Mouse (Mus musculus): Measurements from ENCODE around the gene Vars2. TPM values are rescaled to one million over a fixed set of nuclear protein-coding genes. Genes with fewer than 3 reads are reported as not detected.

Gene Vars2
- polyA plus RNA-seq, 1 experiment = 13.7 TPM

GRCm38 (mm10) chr17:35696691-35697090 lies 29.3 kb upstream of the Vars2 start:
- H3K4me2 ChIP-seq (ENCODE audit: low read depth) = peak overlapping the region; percentile 89
- H3K4me3 ChIP-seq = peak overlapping the region; percentile 52
- no peak for TF ChIP-seq E2F4 (IDR thresholded peaks at IDR 0.05; ENCODE audit: insufficient read depth)
- TF ChIP-seq MAX (IDR thresholded peaks at IDR 0.05; ENCODE audit: low read depth) = no peak
- TF ChIP-seq POLR2A (IDR thresholded peaks at IDR 0.05; ENCODE audit: insufficient read length, low read depth) = no peak
- no peak for TF ChIP-seq TCF3 (IDR thresholded peaks at IDR 0.05; ENCODE audit: insufficient read length, low read depth)
- no peak for TF ChIP-seq SRF (IDR thresholded peaks at IDR 0.05; ENCODE audit: control insufficient read depth, insufficient read length, low read depth)
- no peak for TF ChIP-seq MYOD1 (IDR thresholded peaks at IDR 0.05; ENCODE audit: control insufficient read depth in 1 of 3, insufficient read length in 2 of 3, low read depth in 2 of 3)
- TF ChIP-seq MYOG (IDR thresholded peaks at IDR 0.05; ENCODE audit: control insufficient read depth in 1 of 3, insufficient read depth in 1 of 3, insufficient read length in 2 of 3, low read depth in 2 of 3) = no peak
- no peak for TF ChIP-seq REST (IDR thresholded peaks at IDR 0.05; ENCODE audit: insufficient read depth, insufficient read length)
- TF ChIP-seq TCF12 (IDR thresholded peaks at IDR 0.05; ENCODE audit: insufficient read depth, poor library complexity, severe bottlenecking) = no peak
- TF ChIP-seq USF1 (IDR thresholded peaks at IDR 0.05; ENCODE audit: low read depth) = no peak
- TF ChIP-seq POLR2AphosphoS2 (IDR thresholded peaks at IDR 0.05; ENCODE audit: insufficient read length, low read depth) = no peak
- no peak for TF ChIP-seq CEBPB (IDR thresholded peaks at IDR 0.05; ENCODE audit: insufficient read depth, poor library complexity, severe bottlenecking)
- no peaks in the 10 kb centered on the region for H3K27me3 ChIP-seq (ENCODE audit: control insufficient read depth, insufficient read depth, insufficient read length)
- H3K79me2 ChIP-seq (ENCODE audit: control insufficient read depth, insufficient read depth) = peaks cover 55% of the 10 kb centered on the region
- peaks cover 12% of the 10 kb centered on the region for H3K36me3 ChIP-seq (ENCODE audit: control insufficient read depth, insufficient read depth)
- H3ac ChIP-seq (ENCODE audit: control insufficient read depth, insufficient read length) = no peak overlapping the region

GRCm38 (mm10) chr17:35695289-35695688 lies 27.9 kb upstream of the Vars2 start:
- Histone ChIP-seq H3K4me2 (ENCODE audit: low read depth) (no peak overlapping the region), H3K79me2 (ENCODE audit: control insufficient read depth, insufficient read depth) (peaks cover 55% of the 10 kb centered on the region), H3ac (ENCODE audit: control insufficient read depth, insufficient read length) (no peak overlapping the region), H3K4me3 (no peak overlapping the region), H3K36me3 (ENCODE audit: control insufficient read depth, insufficient read depth) (peaks cover 14% of the 10 kb centered on the region), H3K27me3 (ENCODE audit: control insufficient read depth, insufficient read depth, insufficient read length) (no peaks in the 10 kb centered on the region)
- no peak for TF ChIP-seq TCF3 (IDR thresholded peaks at IDR 0.05; ENCODE audit: insufficient read length, low read depth)
- TF ChIP-seq POLR2AphosphoS2 (IDR thresholded peaks at IDR 0.05; ENCODE audit: insufficient read length, low read depth) = no peak

GRCm38 (mm10) chr17:35693906-35694305 lies 26.5 kb upstream of the Vars2 start:
- no peak for TF ChIP-seq REST (IDR thresholded peaks at IDR 0.05; ENCODE audit: insufficient read depth, insufficient read length)
- no peak for TF ChIP-seq POLR2A (IDR thresholded peaks at IDR 0.05; ENCODE audit: insufficient read length, low read depth)
- TF ChIP-seq MYOG (IDR thresholded peaks at IDR 0.05; ENCODE audit: control insufficient read depth in 1 of 3, insufficient read depth in 1 of 3, insufficient read length in 2 of 3, low read depth in 2 of 3) = no peak
- TF ChIP-seq TCF3 (IDR thresholded peaks at IDR 0.05; ENCODE audit: insufficient read length, low read depth) = no peak
- no peak for TF ChIP-seq E2F4 (IDR thresholded peaks at IDR 0.05; ENCODE audit: insufficient read depth)
- TF ChIP-seq SRF (IDR thresholded peaks at IDR 0.05; ENCODE audit: control insufficient read depth, insufficient read length, low read depth) = no peak
- no peak for TF ChIP-seq USF1 (IDR thresholded peaks at IDR 0.05; ENCODE audit: low read depth)
- no peak for TF ChIP-seq MYOD1 (IDR thresholded peaks at IDR 0.05; ENCODE audit: control insufficient read depth in 1 of 3, insufficient read length in 2 of 3, low read depth in 2 of 3)
- no peak for TF ChIP-seq POLR2AphosphoS2 (IDR thresholded peaks at IDR 0.05; ENCODE audit: insufficient read length, low read depth)
- TF ChIP-seq CEBPB (IDR thresholded peaks at IDR 0.05; ENCODE audit: insufficient read depth, poor library complexity, severe bottlenecking) = no peak
- no peak for TF ChIP-seq TCF12 (IDR thresholded peaks at IDR 0.05; ENCODE audit: insufficient read depth, poor library complexity, severe bottlenecking)
- TF ChIP-seq MAX (IDR thresholded peaks at IDR 0.05; ENCODE audit: low read depth) = no peak
- peaks cover 26% of the 10 kb centered on the region for H3K36me3 ChIP-seq (ENCODE audit: control insufficient read depth, insufficient read depth)
- peaks cover 49% of the 10 kb centered on the region for H3K79me2 ChIP-seq (ENCODE audit: control insufficient read depth, insufficient read depth)
- no peaks in the 10 kb centered on the region for H3K27me3 ChIP-seq (ENCODE audit: control insufficient read depth, insufficient read depth, insufficient read length)
- no peak overlapping the region for H3ac ChIP-seq (ENCODE audit: control insufficient read depth, insufficient read length)
- H3K4me3 ChIP-seq = no peak overlapping the region
- no peak overlapping the region for H3K4me2 ChIP-seq (ENCODE audit: low read depth)

- Histone ChIP-seq H3K4me2 (ENCODE audit: low read depth) (no peak overlapping the region), H3K27me3 (ENCODE audit: control insufficient read depth, insufficient read depth, insufficient read length) (no peaks in the 10 kb centered on the region), H3ac (ENCODE audit: control insufficient read depth, insufficient read length) (no peak overlapping the region), H3K4me3 (no peak overlapping the region), H3K36me3 (ENCODE audit: control insufficient read depth, insufficient read depth) (peaks cover 37% of the 10 kb centered on the region), H3K79me2 (ENCODE audit: control insufficient read depth, insufficient read depth) (peaks cover 37% of the 10 kb centered on the region)
- no peak for TF ChIP-seq CEBPB (IDR thresholded peaks at IDR 0.05; ENCODE audit: insufficient read depth, poor library complexity, severe bottlenecking)
- no peak for TF ChIP-seq MYOD1 (IDR thresholded peaks at IDR 0.05; ENCODE audit: control insufficient read depth in 1 of 3, insufficient read length in 2 of 3, low read depth in 2 of 3)
- no peak for TF ChIP-seq TCF12 (IDR thresholded peaks at IDR 0.05; ENCODE audit: insufficient read depth, poor library complexity, severe bottlenecking)
- TF ChIP-seq MYOG (IDR thresholded peaks at IDR 0.05; ENCODE audit: control insufficient read depth in 1 of 3, insufficient read depth in 1 of 3, insufficient read length in 2 of 3, low read depth in 2 of 3) = no peak
- no peak for TF ChIP-seq REST (IDR thresholded peaks at IDR 0.05; ENCODE audit: insufficient read depth, insufficient read length)
- no peak for TF ChIP-seq E2F4 (IDR thresholded peaks at IDR 0.05; ENCODE audit: insufficient read depth)
- no peak for TF ChIP-seq USF1 (IDR thresholded peaks at IDR 0.05; ENCODE audit: low read depth)
- no peak for TF ChIP-seq POLR2A (IDR thresholded peaks at IDR 0.05; ENCODE audit: insufficient read length, low read depth)
- TF ChIP-seq TCF3 (IDR thresholded peaks at IDR 0.05; ENCODE audit: insufficient read length, low read depth) = no peak
- no peak for TF ChIP-seq POLR2AphosphoS2 (IDR thresholded peaks at IDR 0.05; ENCODE audit: insufficient read length, low read depth)
- TF ChIP-seq MAX (IDR thresholded peaks at IDR 0.05; ENCODE audit: low read depth) = no peak
- TF ChIP-seq SRF (IDR thresholded peaks at IDR 0.05; ENCODE audit: control insufficient read depth, insufficient read length, low read depth) = no peak
These were observed 25.0 kb upstream of the Vars2 start for GRCm38 (mm10) chr17:35692368-35692767.

DNA sequence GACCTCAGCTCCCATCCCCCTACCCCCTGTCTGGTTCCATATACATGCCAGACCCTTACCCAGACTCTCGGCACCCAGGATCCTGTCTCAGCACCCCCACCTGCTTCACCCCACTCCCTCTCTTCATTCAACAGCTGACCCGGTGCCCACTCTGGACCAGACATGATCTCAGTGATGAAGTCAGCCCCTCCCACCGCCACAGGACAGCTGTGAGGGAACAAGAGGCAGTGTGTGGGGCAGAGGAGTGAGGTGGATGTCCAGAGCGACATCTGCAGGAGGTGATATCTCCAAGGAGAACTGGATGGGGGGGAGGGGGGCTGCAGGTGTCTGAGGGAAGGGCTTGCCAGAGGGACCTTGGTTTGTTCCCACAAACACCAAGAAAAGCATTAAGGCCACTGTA lies 24.4 kb upstream of the Vars2 start:
- no peaks in the 10 kb centered on the region for H3K27me3 ChIP-seq (ENCODE audit: control insufficient read depth, insufficient read depth, insufficient read length)
- H3K4me3 ChIP-seq = no peak overlapping the region
- H3K79me2 ChIP-seq (ENCODE audit: control insufficient read depth, insufficient read depth) = peaks cover 32% of the 10 kb centered on the region
- H3K36me3 ChIP-seq (ENCODE audit: control insufficient read depth, insufficient read depth) = peaks cover 39% of the 10 kb centered on the region
- no peak overlapping the region for H3K4me2 ChIP-seq (ENCODE audit: low read depth)
- TF ChIP-seq MYOG (IDR thresholded peaks at IDR 0.05; ENCODE audit: control insufficient read depth in 1 of 3, insufficient read depth in 1 of 3, insufficient read length in 2 of 3, low read depth in 2 of 3) = peak in 2 of 3 experiments; percentile 45 to 59
- peak in 1 of 3 experiments; percentile 63 for TF ChIP-seq MYOD1 (IDR thresholded peaks at IDR 0.05; ENCODE audit: control insufficient read depth in 1 of 3, insufficient read length in 2 of 3, low read depth in 2 of 3)
- no peak for TF ChIP-seq REST (IDR thresholded peaks at IDR 0.05; ENCODE audit: insufficient read depth, insufficient read length)
- no peak overlapping the region for H3ac ChIP-seq (ENCODE audit: control insufficient read depth, insufficient read length)
